Mouse (Mus musculus) kidney, postnatal 25 days (tissue): Measurements from ENCODE around the gene Grin3a.

Experiments
- DNase-seq, 2 experiments: peaks; one replicate each; pipeline ENCODE4 v3.0.0; 2021; ENCODE audit warnings: mixed read lengths in 2 of 2

The Grin3a gene

DNA sequence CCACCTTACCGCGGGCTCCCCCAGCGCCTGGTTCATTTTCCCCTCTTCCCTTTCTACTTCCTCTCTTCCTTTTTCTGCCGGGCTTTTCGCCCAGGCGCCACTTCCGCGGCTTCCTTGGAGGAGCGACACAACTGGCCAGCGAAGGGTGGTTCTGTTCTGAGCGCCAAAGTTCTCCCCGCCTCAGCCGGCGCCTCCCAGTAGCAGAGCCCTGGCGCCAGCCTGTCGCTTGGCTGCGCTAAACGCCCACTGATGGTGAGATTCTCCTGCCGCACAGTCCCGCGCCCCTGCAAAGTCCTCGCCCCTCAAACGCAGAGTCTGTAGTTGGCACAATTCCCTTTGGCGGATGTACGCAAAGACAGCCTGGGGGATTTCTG lies at the start of gene Grin3a:
TSS of gene Grin3a (minus strand) at position 133 of the 374 bp plus-strand sequence.
- DNase-seq = peak; percentile 34 to 59

DNA sequence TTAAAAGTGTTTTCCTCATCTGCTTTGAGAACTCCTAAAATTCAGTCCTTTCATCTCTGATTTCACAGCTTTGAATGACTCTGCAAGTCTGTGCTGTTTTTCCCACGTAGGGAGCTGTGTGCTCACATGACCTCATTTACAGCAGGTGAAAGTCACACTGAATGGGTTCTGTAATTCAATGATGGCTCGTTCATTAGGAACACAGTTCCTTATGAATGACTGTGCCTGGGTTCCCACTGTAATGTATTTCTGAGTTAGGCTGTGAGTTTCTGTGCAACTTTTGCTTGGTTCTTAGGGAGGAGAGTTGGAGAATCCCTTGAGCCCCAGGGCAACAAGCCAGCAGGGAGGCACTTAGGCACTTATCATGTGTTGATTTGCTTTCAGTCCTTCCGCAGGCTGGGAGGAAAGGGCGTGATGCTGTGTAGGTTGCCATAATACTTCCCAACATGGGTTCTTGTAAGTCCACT lies 46.3 kb upstream of the Grin3a start:
- DNase-seq = peak; percentile 48 to 60

DNA sequence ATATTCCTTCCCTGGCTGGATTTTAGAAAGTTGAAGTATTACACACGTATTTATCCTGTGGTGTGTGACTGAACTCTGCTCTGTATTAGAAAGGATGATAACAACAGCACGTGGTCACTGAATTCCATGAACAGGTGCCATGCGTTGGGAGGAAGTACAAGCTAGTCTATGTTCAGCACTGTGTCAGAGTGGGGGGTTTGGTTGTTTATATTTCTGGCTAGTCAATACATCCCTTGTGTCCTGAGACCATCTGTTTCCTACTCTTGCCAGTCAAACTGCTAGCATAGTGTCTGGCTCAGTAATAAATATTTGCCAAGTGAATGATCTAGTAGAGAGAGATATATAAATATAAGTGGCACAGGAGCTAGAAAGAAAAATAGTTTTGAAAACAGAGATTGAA lies 31.5 kb upstream of the Grin3a start:
- DNase-seq = no peak

DNA sequence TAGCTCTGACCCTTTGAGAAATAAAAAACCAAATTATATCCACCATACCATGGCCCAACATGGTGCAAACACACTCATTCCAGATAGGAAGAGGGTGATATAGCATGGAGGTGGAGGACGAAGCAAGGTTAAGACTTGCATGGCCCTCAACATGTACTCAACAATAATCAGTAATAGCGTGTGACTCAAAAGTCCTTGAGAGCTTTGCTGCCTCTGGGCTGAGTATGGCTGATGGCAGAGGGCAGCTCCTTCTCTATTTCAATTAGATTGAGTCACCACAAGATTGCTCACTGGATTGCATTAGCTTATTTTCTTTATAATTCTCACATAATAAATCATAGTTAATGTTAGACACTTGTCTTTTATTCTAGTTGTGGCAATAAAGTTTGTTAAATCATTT lies 15.1 kb upstream of the Grin3a start:
- no peak for DNase-seq

DNA sequence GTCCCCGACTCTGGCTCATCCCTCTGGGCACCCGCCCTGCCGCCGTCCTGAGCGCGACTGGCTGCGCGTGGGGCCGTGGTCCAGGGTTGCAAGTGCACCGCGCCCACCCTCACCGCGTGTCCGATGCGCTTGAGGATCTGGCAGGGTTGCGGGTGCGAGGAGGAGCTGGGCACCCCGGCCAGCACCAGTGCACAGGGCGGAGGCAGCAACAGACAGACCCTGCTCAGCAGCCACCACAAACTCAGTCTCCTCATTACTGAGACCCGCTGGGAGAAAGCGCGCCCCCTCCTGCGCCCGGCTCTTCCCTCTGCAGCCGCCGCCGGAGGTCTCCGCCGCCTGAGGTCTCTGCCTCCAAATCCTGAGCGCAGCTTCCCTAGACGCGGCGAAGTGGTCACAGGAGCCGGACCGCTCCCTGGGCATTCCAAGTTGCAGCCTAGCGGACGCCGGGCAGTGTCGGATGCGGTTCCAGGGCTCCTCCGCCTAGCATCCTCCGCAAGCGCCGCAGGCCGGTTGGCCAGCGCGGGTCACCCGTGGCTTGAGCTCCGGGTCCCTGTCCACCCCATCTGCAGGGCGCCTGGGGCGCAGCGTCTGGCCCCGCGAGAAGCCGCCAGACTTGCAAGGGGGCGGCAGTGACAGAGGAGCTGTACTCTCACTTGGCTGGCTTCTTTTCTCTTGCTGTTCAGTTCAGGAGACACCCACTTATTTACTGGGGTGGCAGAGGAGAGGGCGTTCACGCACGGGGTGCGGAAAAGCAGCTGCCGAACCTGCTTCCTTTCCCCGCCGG lies 524 bp downstream of the Grin3a start:
- DNase-seq = peak in 1 of 2 experiments; percentile 35

DNA sequence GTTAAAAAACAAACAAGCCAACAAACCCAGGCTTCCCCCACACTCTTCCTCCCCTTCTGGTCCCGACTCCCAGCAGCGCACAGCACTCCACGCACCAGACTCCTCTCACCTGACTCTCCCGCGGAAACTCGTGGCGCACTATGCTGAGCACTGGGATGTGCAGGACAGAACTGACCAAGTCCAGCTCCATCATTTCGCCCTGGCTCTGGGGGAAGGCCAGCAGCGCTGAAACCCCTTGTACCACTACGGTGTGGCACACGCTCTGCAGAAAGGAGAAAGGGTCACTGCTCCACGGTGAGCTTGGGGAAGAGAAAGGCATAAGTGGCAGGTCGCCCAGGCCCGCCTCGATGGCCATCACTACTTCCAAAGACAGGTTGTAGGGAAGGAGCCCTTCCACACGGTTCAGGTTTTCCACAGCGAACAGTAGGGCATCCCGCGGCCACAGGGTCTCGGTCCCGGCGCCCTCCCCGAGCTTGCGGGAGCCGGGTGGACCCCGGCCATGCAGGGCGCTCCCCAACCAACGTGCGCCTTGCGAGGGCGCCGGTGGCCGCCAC lies 1.2 kb downstream of the Grin3a start:
- no peak for DNase-seq

DNA sequence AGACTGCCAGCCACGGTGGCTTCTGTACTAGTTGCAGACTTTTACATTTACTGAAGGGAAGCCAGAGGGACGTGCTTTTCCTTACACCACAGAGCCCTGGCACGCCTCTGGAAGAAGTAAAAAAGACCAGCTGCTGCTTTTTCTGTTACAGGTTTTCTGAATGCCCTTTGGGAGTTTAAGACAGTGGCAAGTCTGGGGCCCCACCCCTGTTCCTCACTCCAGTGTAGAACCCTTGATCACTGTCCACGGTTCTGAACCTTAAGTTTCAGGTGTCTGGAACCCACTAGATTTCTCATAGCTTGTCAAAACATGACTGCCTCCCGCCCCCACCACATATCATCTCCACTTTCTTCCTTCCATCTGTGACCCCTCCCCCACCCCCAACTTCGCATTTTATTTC lies 1.8 kb downstream of the Grin3a start:
- DNase-seq = peak in 1 of 2 experiments; percentile 3

DNA sequence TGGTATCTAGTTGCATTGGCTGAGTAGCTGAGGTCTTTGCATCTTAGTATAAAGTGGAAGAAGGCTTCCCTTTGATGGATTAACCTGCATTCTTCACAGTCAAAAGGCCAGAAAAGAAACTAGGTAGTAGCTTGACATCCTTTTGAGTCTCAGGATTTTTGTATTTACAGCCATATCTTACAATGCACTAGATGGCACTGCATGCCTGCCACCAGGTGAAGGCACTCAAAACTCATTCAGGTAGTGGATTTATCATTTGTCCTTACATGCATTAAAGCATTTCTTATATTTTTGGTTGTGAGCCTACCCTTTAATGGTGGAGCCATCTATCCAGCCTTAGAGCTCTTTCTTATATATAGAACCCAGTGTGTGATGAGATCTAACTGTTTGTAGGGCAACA lies 13.5 kb downstream of the Grin3a start:
- DNase-seq = no peak

DNA sequence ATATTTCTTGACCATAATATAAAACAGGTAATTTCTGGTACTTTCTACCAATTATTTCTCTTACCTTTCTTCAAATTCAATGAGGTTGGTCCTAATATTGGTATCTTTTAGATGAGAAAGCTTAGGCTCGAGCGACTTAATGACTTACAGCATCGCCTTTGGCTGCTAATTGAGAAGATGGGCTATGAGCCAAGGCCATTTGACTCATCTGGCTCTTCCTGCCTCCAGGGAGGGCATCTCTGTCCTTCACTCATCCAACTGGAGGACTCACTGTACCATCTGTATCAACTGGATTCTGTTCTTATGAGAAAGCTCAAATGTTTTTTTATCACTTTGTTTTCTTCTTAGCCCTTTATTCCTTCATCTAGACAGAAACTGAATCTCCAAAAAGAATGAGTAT lies 31.7 kb downstream of the Grin3a start:
- DNase-seq = no peak

DNA sequence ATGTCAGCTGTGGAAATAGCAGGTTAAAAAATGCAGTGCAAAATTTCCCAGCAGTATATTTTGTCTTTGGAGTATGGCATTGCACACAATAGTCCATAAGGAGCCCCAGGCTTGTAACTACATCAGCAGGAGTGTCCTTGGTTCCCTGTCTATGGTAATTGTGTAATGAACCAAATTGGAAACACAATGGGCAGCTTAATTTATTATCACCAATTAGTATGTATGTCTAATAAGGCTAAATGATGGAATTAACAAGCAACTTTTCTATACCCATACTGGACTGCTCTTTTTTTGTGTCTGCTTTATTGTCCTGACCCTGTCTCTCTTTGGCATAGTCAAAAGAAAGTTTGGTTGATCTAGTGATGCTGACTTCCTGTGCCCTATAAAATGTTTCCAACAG lies 38.8 kb downstream of the Grin3a start:
- no peak for DNase-seq

DNA sequence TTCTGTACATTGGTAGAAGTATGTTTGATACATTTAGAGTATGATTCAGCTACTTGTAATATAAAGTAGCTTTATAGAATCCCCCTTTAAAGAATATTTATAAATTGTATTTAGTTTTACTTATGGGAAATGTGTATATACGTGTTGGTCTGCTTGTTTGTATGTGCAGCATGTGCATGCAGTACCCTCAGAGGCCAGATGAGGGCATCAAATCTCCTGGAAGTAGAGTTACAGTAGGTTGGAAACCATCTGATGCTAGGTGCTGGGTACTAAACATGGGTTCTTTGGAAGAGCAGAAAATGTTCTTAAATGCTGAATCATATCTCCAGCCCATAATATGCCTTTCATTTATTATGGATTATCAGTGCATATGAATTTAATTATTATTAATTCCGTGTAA lies 46.2 kb downstream of the Grin3a start:
- DNase-seq = peak in 1 of 2 experiments; percentile 5

DNA sequence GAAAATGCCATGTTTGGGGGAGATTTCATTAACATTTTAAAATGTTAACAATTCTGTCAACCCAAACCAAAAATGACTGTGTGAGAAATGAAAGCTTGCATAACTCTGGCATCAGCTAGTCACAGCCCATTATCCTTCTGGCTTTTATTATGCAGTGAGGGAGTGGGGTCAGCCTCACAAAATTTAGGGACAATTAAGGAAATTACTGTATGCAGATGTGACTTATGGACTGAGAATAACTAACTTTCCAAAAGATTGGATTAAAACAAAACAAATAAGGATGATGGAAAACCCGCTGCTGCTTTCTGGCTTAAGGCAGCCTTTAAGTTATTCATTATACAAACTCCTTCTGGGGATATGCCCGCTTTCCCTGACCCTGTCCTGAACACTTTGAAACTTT lies 56.6 kb downstream of the Grin3a start:
- DNase-seq = no peak

DNA sequence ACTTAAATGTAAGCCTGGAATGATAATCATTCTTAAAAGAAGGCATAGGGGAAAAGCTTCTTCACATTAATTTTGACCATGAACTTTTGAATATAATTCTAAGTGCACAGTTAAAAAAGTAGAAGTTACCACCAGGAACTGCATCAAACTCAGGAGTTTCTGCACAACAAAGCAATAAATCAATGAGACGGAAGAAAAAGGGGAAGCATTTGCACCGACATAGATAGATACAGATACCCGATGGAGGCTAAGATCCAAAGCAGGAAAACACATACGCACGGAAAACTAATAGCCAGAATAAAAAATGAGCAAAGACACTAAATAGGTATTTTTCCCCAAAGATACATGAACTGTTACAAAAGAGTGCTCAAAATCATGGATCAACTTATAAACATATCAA lies 102.7 kb downstream of the Grin3a start:
- DNase-seq = no peak

DNA sequence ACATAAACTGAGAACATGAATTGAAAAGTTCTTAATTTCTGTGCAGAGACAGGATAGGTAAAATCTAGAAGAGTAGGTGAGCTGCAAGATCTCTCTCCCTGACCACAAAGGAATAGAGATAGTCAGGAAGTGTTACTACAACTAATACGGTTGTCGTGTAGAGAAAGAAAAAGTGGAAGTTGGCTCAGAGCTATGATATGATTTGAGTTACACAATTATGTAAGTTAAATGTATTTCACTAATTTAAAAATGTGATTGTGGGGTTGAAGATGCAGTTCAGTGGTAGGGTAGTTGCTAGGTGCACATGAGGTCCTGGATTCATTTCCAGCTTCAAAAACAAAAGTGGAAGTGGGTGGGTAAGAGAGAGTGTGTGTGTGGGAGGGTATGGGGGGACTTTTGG lies 103.6 kb downstream of the Grin3a start:
- no peak for DNase-seq

DNA sequence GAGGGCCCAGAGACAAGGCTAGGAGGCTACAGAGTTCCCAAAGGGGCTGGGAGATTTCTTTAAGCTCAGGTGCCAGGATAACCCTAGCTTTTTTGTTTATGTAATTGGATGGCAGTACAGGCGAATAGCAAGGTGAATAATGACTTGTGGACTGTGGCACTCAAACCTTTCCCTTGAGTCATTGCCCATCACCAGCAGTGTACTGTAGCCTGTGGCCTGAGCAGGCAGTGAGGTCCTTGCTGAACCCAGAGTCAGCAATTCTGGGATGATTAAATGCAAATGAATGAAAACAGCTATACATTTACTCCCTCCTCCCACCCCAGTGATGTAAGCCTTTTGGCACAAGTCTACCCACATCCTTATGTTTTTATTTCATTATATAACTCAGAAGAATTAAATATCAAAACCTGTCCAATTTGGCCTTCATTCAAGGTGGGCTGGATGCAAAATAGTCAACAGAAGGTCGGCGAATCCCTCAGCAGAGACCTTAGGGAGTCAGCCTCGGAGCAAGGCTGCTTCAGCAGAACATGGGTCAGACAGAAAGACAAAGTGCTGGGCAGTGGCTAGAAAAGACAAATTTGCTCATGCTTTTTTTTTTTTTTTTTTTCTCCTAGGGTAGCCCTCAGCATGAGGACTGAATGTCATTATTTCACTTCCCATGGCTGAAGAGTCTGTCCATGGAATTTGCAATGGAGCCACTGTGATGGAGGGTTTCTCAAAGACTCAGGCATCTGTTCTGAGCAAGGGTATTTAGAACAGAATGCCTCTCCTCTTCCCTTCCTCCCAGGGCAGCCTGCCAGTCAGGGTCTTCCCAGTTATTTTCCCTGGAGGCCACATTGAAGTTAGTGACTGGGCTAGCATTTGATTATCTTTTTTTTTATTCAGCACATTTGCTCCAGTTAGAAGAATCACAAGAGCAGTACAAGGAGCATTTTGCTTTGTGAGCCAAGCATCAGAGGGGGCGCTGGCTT lies 104.5 kb downstream of the Grin3a start:
- no peak for DNase-seq

DNA sequence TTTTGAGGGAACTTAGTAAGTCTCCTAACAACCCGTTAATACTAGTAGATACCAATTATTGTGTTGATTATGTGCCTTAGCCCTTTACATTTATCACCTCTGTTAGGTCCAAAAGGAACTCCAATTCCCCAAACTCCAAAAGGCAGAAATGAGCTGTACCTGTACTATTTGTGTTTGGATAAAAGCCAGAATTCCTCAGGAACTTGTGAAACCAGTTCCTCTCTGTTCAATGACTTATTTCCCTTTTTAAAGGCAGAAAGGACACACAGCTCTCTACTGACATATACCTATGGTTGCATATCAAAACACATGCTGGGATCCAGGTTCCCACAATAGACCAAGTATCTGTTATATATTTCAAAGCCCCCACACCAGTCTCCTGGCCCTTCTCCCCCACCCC lies 106.0 kb downstream of the Grin3a start:
- no peak for DNase-seq

DNA sequence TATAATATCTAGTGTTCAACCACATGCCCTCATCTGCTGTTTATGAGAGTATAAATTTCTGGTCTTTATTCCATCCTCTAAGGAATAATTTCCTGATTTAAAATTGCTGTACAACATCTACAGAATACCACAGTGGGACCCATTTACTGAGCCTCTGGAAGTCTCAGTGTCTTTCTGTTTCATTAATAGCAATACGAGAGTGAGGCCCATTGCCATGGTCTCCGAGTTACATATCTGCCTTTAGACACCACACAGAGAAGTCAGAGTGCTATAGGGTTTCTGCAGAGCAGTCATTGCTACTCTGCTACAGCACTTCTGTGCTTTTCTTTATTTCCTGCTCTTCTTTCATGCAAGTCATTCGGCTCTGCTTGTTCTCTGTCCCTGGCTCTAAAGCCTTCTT lies 116.2 kb downstream of the Grin3a start:
- no peak for DNase-seq

DNA sequence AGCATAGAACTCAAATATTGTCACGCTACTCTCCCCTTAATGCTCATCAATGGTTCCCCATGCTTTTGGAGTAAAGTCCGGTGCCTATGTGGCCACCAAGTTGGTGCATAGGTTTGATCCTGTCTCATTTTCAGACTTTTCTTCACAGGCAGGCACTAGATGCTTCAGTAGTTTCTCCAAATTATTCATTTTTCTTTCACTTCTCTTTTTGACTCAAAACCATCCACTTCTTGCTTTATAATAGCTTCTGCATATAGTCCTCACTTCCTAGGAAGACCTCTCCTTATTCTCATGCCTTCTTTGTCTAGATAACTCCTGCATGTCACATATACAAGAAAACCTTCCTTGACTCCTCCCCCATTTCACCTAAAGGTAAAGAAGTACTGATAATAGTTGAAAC lies 121.6 kb downstream of the Grin3a start:
- DNase-seq = no peak

DNA sequence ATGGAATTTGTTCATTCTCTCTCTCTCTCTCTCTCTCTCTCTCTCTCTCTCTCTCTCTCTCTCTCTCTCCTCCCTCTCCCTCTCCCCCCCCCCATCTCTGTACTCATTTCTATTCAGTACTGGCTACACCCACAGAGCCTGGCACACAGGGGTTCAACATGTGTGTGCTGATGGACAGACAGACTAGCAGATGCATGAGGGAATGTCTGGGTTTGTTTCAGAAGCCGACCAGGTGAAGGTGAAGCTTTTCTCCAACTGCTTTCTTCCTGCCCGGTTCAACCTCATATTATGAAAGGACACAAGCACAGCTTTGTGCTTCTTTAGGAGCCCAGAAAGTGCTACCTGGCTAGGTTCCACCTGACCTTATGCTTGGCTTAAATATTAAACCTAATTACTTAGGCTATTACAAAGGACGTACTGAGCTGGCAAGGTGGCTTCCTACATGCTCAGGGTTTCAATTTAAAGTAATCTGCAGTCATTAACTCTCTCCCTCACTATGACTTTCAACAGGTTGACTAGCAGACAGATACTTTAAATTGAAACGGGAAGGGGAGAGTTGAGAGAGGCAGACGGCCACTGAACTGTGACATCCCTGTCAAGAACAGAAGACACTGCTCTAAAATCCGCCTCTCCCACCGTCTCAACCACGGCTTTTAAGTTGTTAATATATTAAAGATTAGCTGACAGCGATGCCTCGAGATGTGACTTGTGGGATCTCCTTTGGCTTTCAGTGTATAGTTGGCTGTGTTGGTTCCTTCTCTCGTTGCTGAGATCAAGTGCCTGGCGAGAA lies 153.9 kb downstream of the Grin3a start:
- DNase-seq = peak; percentile 62 to 65

DNA sequence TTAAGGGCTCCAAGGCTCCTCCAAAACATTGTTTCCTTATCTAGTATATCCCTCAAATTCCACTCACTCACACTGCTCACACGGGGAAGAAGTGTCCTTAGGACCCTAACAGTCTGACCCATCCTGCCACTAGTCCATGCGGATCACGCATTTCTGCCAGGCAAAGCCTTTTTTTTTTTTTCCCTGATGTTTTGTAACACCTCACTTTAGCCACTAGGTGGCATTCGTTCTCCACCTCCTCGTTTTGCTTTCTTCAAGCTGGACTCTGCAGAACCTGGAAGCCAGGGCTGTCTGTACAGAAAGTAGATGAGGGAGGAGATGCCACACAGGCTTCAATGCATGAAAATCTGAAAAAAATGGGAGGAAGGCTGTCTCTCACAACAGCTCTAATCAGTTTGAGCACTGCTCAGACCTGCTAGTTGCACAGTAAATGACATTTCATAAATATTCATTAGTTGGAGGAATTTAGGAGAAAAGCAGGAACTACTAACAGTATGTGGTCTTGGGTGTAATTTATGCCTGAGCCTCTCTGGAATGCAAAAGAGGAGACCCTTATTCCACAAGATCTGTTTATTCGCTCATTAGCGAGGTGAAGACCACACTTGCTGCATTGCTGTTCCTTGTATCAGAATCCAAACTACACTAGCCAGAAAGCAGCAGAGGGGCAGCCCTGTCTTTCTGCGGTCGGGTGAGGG lies 156.8 kb downstream of the Grin3a start:
- DNase-seq = peak; percentile 35 to 54

DNA sequence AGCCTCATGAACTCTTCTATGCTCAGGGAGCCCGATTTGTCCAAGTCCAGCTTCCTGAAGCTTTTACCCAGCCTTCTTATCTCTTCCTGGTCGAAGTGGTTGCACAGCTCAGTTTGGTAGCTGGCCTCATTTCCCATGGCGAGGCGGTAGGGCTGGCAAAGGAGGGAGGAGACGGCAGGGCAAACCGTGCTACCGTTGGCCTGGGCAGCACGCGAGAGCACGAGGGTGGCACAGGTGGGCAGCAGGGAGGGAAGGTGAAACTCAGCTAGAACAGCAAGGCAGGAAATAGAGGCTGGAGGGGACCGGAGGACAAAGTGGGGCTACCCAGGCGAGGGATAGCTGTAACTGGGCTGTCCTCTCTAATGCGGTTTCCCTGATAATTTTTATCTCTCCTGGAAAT lies 163.7 kb downstream of the Grin3a start, which contains the start of gene Ppp3r2:
TSS of gene Ppp3r2 (minus strand) at position 213 of the 400 bp plus-strand sequence.
- DNase-seq = no peak
